Mouse (Mus musculus): Measurements from ENCODE around the gene Akt1s1.

Gene Akt1s1

DNA sequence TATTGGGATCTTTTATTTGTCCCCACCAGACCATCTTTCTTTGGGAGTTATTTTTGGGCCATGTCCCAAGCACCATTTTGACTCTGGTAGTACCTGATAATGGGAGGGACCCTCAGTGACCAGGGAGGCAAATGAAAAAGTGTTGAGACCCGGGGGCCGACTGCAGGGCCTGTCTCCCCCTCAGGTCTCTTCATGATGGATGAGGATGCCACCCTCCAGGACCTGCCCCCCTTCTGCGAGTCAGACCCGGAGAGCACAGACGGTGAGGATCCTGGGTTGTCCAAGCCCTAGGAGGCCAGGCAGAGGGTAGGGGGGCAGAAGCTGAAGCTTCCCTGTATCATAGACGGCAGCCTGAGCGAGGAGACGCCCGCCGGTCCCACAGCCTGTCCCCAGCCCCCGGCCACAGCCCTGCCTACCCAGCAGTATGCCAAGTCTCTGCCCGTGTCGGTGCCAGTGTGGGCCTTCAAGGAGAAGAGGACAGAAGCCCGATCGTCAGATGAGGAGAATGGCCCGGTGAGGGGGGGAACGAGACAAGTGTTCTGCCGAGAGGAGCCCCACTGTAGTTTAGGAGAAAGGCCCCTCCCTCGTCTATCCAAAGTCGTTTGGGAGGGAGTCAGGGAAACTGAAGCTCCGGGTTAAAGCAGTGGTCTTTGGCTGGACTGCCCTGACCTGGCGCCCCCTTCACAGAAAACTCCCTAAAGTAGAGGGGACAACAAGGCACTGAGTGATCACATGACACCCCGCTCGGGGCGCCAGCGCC is 5.0 kb downstream of the Akt1s1 start:
- DNase-seq (ENCODE audit: low read depth, low spot score): no peak

GRCm38 (mm10) chr7:44854356-44855031 is 5.7 kb downstream of the Akt1s1 start:
- peak; percentile 77 for DNase-seq (ENCODE audit: low read depth, low spot score)

GRCm38 (mm10) chr7:44855036-44855435 is 6.2 kb downstream of the Akt1s1 start:
- DNase-seq (ENCODE audit: low read depth, low spot score): no peak

GRCm38 (mm10) chr7:44856265-44856916 is 7.6 kb downstream of the Akt1s1 start:
- no peak for DNase-seq (ENCODE audit: low read depth, low spot score)

DNA sequence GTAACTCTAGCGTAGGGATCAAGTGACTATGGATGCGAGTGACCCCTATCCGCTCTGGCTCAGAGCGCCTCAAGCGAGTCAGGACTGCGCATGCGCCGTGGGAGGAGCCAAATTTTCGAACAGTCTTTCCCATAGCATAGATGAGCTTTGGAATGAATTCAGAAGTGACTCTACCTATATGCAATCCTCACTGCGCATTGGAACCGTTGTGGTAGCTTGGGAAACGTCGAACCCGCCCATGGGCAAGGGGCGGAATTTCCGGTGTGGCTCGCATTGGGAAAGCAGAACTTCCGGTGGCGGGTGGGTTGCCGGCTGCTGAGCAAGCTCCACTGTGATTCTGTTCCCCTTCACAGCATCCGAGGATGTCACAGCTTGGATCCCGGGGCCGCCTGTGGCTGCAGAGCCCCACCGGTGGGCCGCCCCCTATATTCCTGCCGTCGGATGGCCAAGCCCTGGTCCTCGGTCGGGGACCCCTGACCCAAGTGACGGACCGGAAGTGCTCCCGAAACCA is 8.3 kb downstream of the Akt1s1 start, which contains the start of gene Pnkp:
Gene Pnkp, plus strand, starts transcription at position 98 of the 511 bp plus-strand sequence.
- DNase-seq (ENCODE audit: low read depth, low spot score): peak; percentile 80

GRCm38 (mm10) chr7:44857905-44858304 is 9.1 kb downstream of the Akt1s1 start:
- no peak for DNase-seq (ENCODE audit: low read depth, low spot score)

- no peak for DNase-seq (ENCODE audit: low read depth, low spot score)
These were observed 11.1 kb downstream of the Akt1s1 start for GRCm38 (mm10) chr7:44859896-44860295.

- DNase-seq (ENCODE audit: low read depth, low spot score): no peak
These were observed 12.0 kb downstream of the Akt1s1 start for GRCm38 (mm10) chr7:44860576-44861428.

- DNase-seq (ENCODE audit: low read depth, low spot score): no peak
These were observed 12.6 kb downstream of the Akt1s1 start for GRCm38 (mm10) chr7:44861429-44861816.

DNA sequence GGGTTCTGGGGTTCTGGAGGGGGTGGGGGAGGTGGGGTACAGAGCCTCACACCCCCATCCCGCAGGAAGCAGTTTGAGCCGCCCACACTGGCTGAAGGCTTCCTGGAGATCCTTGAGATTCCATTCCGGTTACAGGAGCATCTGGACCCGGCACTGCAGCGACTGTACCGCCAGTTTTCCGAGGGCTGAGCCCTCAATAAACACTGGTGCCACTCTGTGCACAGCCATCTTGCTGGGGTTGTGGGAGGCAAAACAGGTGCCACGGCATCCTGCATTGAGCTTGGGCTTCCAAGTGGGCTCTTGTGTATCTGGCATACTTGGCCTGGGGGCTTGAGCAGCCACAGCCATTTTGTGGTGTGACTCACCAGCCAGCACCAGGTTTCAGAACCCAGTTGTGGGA is 13.6 kb downstream of the Akt1s1 start:
- DNase-seq (ENCODE audit: low read depth, low spot score): no peak

- no peak for DNase-seq (ENCODE audit: low read depth, low spot score)
These were observed 14.4 kb downstream of the Akt1s1 start for GRCm38 (mm10) chr7:44863210-44863609.

- no peak for DNase-seq (ENCODE audit: low read depth, low spot score)
These were observed 15.2 kb downstream of the Akt1s1 start for GRCm38 (mm10) chr7:44863982-44864494.

DNA sequence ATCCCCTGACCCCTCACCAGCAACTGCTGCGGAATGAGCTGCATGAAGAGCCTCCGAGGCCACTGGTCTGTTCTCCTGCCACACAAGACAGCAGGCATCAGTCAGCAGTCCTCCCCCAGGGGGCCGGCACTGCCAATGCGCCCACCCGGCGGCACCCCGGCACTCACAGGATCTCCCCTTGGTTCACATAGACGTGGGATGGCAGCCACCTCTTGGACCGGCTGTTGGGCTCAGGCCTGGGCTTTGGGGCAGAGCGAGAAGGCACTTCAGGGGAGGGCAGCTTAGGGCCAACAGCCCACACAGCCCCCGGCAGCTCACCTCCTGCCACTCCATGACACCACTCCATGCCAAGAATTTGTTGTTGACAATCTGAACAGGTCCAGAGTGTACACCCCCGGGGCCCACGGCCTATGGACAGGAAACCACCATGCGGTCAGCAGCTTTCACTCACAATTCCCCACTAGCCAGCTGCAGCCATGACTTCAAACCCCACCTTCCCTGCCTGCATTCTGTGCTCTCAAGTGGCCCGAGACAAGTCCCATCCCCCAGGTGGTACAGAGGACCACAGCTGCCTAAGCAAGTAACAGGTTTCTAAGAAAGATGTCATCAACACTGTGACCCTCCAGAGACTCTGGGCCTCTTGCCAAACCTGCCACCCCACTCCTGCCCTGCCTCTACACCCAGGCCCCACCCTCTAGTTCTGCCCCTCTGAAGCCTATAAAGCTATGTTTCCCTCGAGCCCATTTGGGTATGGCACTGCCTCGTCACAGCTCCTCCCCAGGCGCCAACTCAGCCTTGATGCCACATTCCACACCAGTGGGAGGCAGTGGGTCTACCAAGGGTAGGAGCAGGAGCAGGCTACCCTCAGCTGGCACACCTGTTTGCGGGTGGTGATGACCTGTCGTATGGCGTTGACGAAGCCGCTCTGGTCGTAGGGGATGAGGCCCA is 16.1 kb downstream of the Akt1s1 start:
- no peak for DNase-seq (ENCODE audit: low read depth, low spot score)

DNA sequence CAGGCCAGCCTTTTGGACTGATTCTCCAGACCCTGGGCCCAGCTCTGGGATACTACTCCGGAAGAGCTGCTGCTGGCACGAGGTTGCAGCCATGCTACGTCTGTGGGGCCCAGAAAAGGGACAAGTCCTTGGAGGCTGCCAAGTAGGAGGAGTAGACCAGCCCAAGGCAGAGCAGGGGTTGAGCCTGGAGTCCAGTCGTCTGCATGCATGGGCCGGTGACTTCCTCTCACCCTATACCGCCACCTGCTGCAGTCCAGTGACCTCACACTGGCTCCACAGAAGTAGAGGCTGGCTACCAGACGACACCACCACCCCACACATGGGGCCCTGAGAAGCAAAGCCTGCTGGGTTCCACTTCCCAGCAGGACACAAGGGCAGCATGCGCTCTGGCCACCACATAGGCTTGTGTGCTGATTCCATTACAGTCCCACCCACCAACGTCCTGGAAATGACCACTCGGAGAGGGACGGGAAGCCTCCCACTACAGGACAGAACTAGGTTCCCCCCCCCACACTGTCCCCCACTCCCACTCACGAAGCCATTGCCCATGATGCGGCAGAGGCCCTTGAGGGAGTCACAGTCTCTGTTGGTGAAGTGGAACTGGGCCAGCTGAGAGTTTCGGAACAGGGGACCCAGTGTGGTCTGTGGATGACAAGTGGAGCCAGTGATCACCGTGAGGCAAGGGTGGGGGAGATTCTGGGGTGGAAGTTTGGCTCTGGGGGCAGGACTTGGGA is 17.7 kb downstream of the Akt1s1 start:
- DNase-seq (ENCODE audit: low read depth, low spot score): peak; percentile 82

GRCm38 (mm10) chr7:44867010-44867702 is 18.4 kb downstream of the Akt1s1 start:
- no peak for DNase-seq (ENCODE audit: low read depth, low spot score)

GRCm38 (mm10) chr7:44867802-44868201 is 19.0 kb downstream of the Akt1s1 start:
- DNase-seq (ENCODE audit: low read depth, low spot score): no peak

- no peak for DNase-seq (ENCODE audit: low read depth, low spot score)
These were observed 19.7 kb downstream of the Akt1s1 start for GRCm38 (mm10) chr7:44868465-44868864.

DNA sequence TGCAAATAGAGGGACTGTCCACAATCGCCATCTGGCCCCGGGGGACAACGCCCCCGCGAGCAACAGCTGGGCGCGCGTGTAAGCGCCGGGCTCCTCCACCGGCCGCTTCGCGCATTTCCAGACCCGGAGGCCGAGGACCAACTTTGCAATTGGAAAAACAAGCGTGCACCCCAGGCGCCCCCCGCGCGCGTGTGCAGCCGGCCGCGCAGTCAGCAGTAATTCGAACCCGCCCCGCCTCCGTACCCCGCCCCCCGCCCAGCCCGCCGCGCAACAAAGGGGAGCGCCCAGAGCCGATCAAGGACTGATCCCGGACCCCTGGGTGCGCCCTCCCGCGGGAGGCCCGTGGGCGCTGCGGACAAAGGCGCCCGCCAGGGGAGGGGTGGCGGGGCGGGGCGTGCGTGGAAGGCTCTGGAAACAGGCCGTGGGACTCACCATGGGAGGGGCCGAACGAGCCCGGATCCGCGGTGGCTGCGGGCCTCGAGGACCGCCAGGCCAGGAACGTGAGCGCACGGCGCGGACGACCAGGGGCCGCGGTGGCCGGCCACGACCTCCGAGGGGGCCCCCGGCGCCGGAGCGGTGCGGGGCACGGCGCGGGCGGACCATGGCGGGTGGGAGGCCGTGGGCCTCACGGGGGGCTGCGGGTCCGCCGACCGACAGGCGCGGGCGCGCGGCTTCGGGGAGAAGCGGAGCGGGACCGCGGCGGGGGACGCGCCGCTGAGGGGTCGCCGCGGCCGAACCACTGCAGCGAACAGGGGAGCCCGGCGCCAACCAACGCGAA is 20.3 kb downstream of the Akt1s1 start:
- no peak for DNase-seq (ENCODE audit: low read depth, low spot score)

Data from skeletal muscle tissue, adult 2 months (tissue).